10 mouse cellular contexts compared by ENCODE assay signal in genomic region chr16:4884930-4885329, GRCm38 (mm10). TPM values are rescaled to one million over a fixed set of nuclear protein-coding genes. Genes with fewer than 3 reads are reported as not detected.
DNase-seq lines count a peak whose midpoint lies in the region; ATAC-seq and TF ChIP-seq lines count a peak whose summit lies in the region.
"Had no signal": no experiment of that assay in that cellular context is flagged by ENCODE, and none has a peak within 500 bp of the region (broad histone marks: within the 10 kb centered on the region; RNA-seq: fewer than 3 reads in every experiment).

No protein-coding gene starts in this region.

- no peak overlapping the region for H3K4me2 ChIP-seq in hindbrain, embryonic 11.5 days (replicated peaks; ENCODE audit: low read depth, low read length)
- H3K4me2 ChIP-seq in forebrain, embryonic 14.5 days (ENCODE audit: low read length) = peak overlapping the region; percentile 78
- H3K4me2 ChIP-seq in liver, postnatal 0 days (ENCODE audit: low read depth, low read length) = peak overlapping the region; percentile 88; the same call in 1 of the 2 replicates

- ATAC-seq in hindbrain, embryonic 11.5 days (ENCODE audit: low FRiP score) = no peak
- no peak for ATAC-seq in G1E (ENCODE audit: extremely low read depth, insufficient number of reproducible peaks, low FRiP score, poor library complexity, severe bottlenecking)
- ATAC-seq in forebrain, embryonic 14.5 days = no peak
- ATAC-seq in liver, postnatal 0 days = no peak

- no peak for DNase-seq in hindbrain, embryonic 10.5 days (ENCODE audit: low spot score)
- DNase-seq in hindbrain, embryonic 11.5 days (ENCODE audit: low spot score) = no peak
- no peak for DNase-seq in G1E (ENCODE audit: low spot score)
- DNase-seq in forebrain, embryonic 14.5 days (ENCODE audit: low spot score) = no peak
- DNase-seq in liver, postnatal 0 days = no peak
- no peak for DNase-seq in spleen, postnatal 14 days (ENCODE audit: low spot score in 2 of 2)
- no peak for DNase-seq in adrenal gland, postnatal 4 days (ENCODE audit: low spot score in 2 of 2)
- no peak for DNase-seq in thymus, postnatal 36 days
- DNase-seq: layer of hippocampus, postnatal 36 days had no signal

- 91% methylated on average over 10 of the region's 10 CpGs for WGBS in hindbrain, embryonic 10.5 days
- 93% methylated on average over 10 of the region's 10 CpGs for WGBS in hindbrain, embryonic 11.5 days
- WGBS in forebrain, embryonic 14.5 days = 96% methylated on average over 10 of the region's 10 CpGs
- WGBS in liver, postnatal 0 days (ENCODE audit: insufficient replicate concordance) = 84% methylated on average over 10 of the region's 10 CpGs

- TF ChIP-seq CTCF in G1E (IDR thresholded peaks at IDR 0.05; ENCODE audit: low read depth, low read length) = no peak
- TF ChIP-seq CTCF in liver, postnatal 0 days (IDR thresholded peaks at IDR 0.05; ENCODE audit: low read depth) = no peak

- H3K4me1 ChIP-seq in hindbrain, embryonic 10.5 days (replicated peaks) = peaks cover 41% of the 10 kb centered on the region
- peaks cover 2% of the 10 kb centered on the region; the same call in 1 of the 2 replicates for H3K4me1 ChIP-seq in hindbrain, embryonic 11.5 days (replicated peaks; ENCODE audit: control insufficient read depth, insufficient read depth, low read length)
- H3K4me1 ChIP-seq in G1E (ENCODE audit: insufficient read depth, low read depth, low read length) = peaks cover 54% of the 10 kb centered on the region
- H3K4me1 ChIP-seq in forebrain, embryonic 14.5 days (ENCODE audit: control insufficient read depth, insufficient read depth, low read length) = peaks cover 22% of the 10 kb centered on the region
- H3K4me1 ChIP-seq in liver, postnatal 0 days (ENCODE audit: insufficient read depth) = peaks cover 49% of the 10 kb centered on the region

- peak overlapping the region; percentile 95 for H3K27ac ChIP-seq in hindbrain, embryonic 10.5 days
- no peak overlapping the region for H3K27ac ChIP-seq in hindbrain, embryonic 11.5 days (ENCODE audit: low read depth, low read length)
- 0 out of 2 replicates have a peak overlapping the region, but pooled peaks have one; percentile 53 for H3K27ac ChIP-seq in forebrain, embryonic 14.5 days (ENCODE audit: low read depth, low read length)
- no peak overlapping the region for H3K27ac ChIP-seq in liver, postnatal 0 days (ENCODE audit: low read depth)

- no peaks in the 10 kb centered on the region for H3K9me3 ChIP-seq in hindbrain, embryonic 10.5 days
- H3K9me3 ChIP-seq in hindbrain, embryonic 11.5 days (ENCODE audit: control insufficient read depth, low read length) = no peaks in the 10 kb centered on the region
- no peaks in the 10 kb centered on the region for H3K9me3 ChIP-seq in G1E (replicated peaks)
- H3K9me3 ChIP-seq in forebrain, embryonic 14.5 days (replicated peaks; ENCODE audit: control insufficient read depth, low read length) = no peaks in the 10 kb centered on the region
- no peaks in the 10 kb centered on the region for H3K9me3 ChIP-seq in liver, postnatal 0 days (ENCODE audit: low read length)

- no peak overlapping the region for H3K9ac ChIP-seq in hindbrain, embryonic 11.5 days (ENCODE audit: low read depth, low read length)
- H3K9ac ChIP-seq in forebrain, embryonic 14.5 days (ENCODE audit: low read length) = 0 out of 2 replicates have a peak overlapping the region, but pooled peaks have one; percentile 93
- no peak overlapping the region for H3K9ac ChIP-seq in liver, postnatal 0 days (replicated peaks)

- peak overlapping the region; percentile 87 for H3K4me3 ChIP-seq in hindbrain, embryonic 10.5 days
- H3K4me3 ChIP-seq in hindbrain, embryonic 11.5 days (ENCODE audit: low read depth, low read length) = no peak overlapping the region
- H3K4me3 ChIP-seq in G1E (ENCODE audit: low read depth, low read length) = peak overlapping the region; percentile 91
- H3K4me3 ChIP-seq in forebrain, embryonic 14.5 days (ENCODE audit: low read depth, low read length) = no peak overlapping the region
- no peak overlapping the region for H3K4me3 ChIP-seq in liver, postnatal 0 days (ENCODE audit: low read depth, low read length)

- no peak for TF ChIP-seq EP300 in liver, postnatal 0 days (IDR thresholded peaks at IDR 0.05; ENCODE audit: low read depth)

- no peaks in the 10 kb centered on the region for H3K27me3 ChIP-seq in hindbrain, embryonic 10.5 days (ENCODE audit: insufficient read depth, poor library complexity, severe bottlenecking)
- no peaks in the 10 kb centered on the region for H3K27me3 ChIP-seq in hindbrain, embryonic 11.5 days (ENCODE audit: control insufficient read depth, insufficient read depth, low read length)
- H3K27me3 ChIP-seq in G1E (ENCODE audit: insufficient read depth, low read length) = no peaks in the 10 kb centered on the region
- H3K27me3 ChIP-seq in forebrain, embryonic 14.5 days (replicated peaks; ENCODE audit: control insufficient read depth, insufficient read depth, low read length) = no peaks in the 10 kb centered on the region
- H3K27me3 ChIP-seq in liver, postnatal 0 days (ENCODE audit: insufficient read depth, low read length) = no peaks in the 10 kb centered on the region

- H3K36me3 ChIP-seq in hindbrain, embryonic 10.5 days = no peaks in the 10 kb centered on the region
- H3K36me3 ChIP-seq in hindbrain, embryonic 11.5 days (ENCODE audit: control insufficient read depth, insufficient read depth, low read length) = no peaks in the 10 kb centered on the region
- H3K36me3 ChIP-seq in G1E (replicated peaks) = peaks cover 15% of the 10 kb centered on the region
- no peaks in the 10 kb centered on the region for H3K36me3 ChIP-seq in forebrain, embryonic 14.5 days (ENCODE audit: control insufficient read depth, insufficient read depth, low read length)
- H3K36me3 ChIP-seq in liver, postnatal 0 days (replicated peaks; ENCODE audit: insufficient read depth, low read length) = no peaks in the 10 kb centered on the region

RNA-seq across cellular contexts. Expression of gene Mgrn1, which starts 1.1 kb away (rescaled TPM):
- polyA plus RNA-seq in hindbrain, embryonic 10.5 days (2016; fragmentation: Nextera tagmentation; extraction: Ambion mirVana) = 71.6 and 80.8 TPM in 2 replicates
- polyA plus RNA-seq in hindbrain, embryonic 11.5 days (2014; fragmentation: Nextera tagmentation; extraction: Ambion mirVana) = 61.3 and 68.8 TPM in 2 replicates
- total RNA-seq in G1E (2014; fragmentation: Nextera tagmentation) (30.4 and 32.1 TPM in 2 replicates), G1E (2017) (16.1 and 18.6 TPM in 2 replicates)
- 19.3 and 22.5 TPM in 2 replicates for polyA plus RNA-seq in G1E (2012)
- 85.3 and 93.0 TPM in 2 replicates for polyA plus RNA-seq in forebrain, embryonic 14.5 days (2014; fragmentation: Nextera tagmentation; extraction: Ambion mirVana)
- polyA plus RNA-seq in liver, postnatal 0 days (2015; fragmentation: Nextera tagmentation; extraction: Ambion mirVana) = 34.8 and 36.7 TPM in 2 replicates
- 10 to 100 TPM; 91.7 to 96.1 TPM for total RNA-seq in adrenal gland, postnatal 4 days (2021)

RNA-seq across cellular contexts. Expression of gene Ubald1, which starts 4.8 kb away (rescaled TPM):
- 33.1 and 41.3 TPM in 2 replicates for polyA plus RNA-seq in hindbrain, embryonic 10.5 days (2016; fragmentation: Nextera tagmentation; extraction: Ambion mirVana)
- polyA plus RNA-seq in hindbrain, embryonic 11.5 days (2014; fragmentation: Nextera tagmentation; extraction: Ambion mirVana) = 26.1 and 28.9 TPM in 2 replicates
- 58.9 and 70.4 TPM in 2 replicates for total RNA-seq in G1E (2014; fragmentation: Nextera tagmentation)
- total RNA-seq in G1E (2017) = 6.9 and 7.2 TPM in 2 replicates
- polyA plus RNA-seq in G1E (2012) = 189 and 228 TPM in 2 replicates
- polyA plus RNA-seq in forebrain, embryonic 14.5 days (2014; fragmentation: Nextera tagmentation; extraction: Ambion mirVana) = 37.9 and 44.4 TPM in 2 replicates
- 15.6 and 16.7 TPM in 2 replicates for polyA plus RNA-seq in liver, postnatal 0 days (2015; fragmentation: Nextera tagmentation; extraction: Ambion mirVana)
- 10 to 100 TPM; 32.7 to 36.3 TPM for total RNA-seq in adrenal gland, postnatal 4 days (2021)

RNA-seq across cellular contexts. Expression of gene 4930562C15Rik, which starts 49.7 kb away (rescaled TPM):
- 0.51 and 0.55 TPM in 2 replicates for polyA plus RNA-seq in hindbrain, embryonic 10.5 days (2016; fragmentation: Nextera tagmentation; extraction: Ambion mirVana)
- polyA plus RNA-seq in hindbrain, embryonic 11.5 days (2014; fragmentation: Nextera tagmentation; extraction: Ambion mirVana) = 0.11 and 0.17 TPM in 2 replicates
- not detected in 2 replicates for total RNA-seq in G1E (2014; fragmentation: Nextera tagmentation)
- 0.06 and 0.16 TPM in 2 replicates for total RNA-seq in G1E (2017)
- not detected in 2 replicates for polyA plus RNA-seq in G1E (2012)
- 0.14 TPM in 2 replicates for polyA plus RNA-seq in forebrain, embryonic 14.5 days (2014; fragmentation: Nextera tagmentation; extraction: Ambion mirVana)
- 0.09 TPM in 1 of 2 replicates, not detected in the other for polyA plus RNA-seq in liver, postnatal 0 days (2015; fragmentation: Nextera tagmentation; extraction: Ambion mirVana)
- total RNA-seq in adrenal gland, postnatal 4 days (2021) = under 1 TPM in 1 of 2 experiments, not detected in 1; 0.11 TPM
- total RNA-seq: layer of hippocampus, postnatal 36 days had no signal
- polyA plus RNA-seq: spleen, adult 2 months had no signal

RNA-seq across cellular contexts. Expression of gene Nudt16l1, which starts 53.6 kb away (rescaled TPM):
- polyA plus RNA-seq in hindbrain, embryonic 10.5 days (2016; fragmentation: Nextera tagmentation; extraction: Ambion mirVana) = 141 and 145 TPM in 2 replicates
- polyA plus RNA-seq in hindbrain, embryonic 11.5 days (2014; fragmentation: Nextera tagmentation; extraction: Ambion mirVana) = 131 and 138 TPM in 2 replicates
- total RNA-seq in G1E (2014; fragmentation: Nextera tagmentation) (21.7 and 23.1 TPM in 2 replicates), G1E (2017) (20.5 and 21.6 TPM in 2 replicates)
- polyA plus RNA-seq in G1E (2012) = 37.8 and 42.9 TPM in 2 replicates
- polyA plus RNA-seq in forebrain, embryonic 14.5 days (2014; fragmentation: Nextera tagmentation; extraction: Ambion mirVana) = 164 and 179 TPM in 2 replicates
- polyA plus RNA-seq in liver, postnatal 0 days (2015; fragmentation: Nextera tagmentation; extraction: Ambion mirVana) = 38.9 and 40.2 TPM in 2 replicates
- total RNA-seq in adrenal gland, postnatal 4 days (2021) = 100 to 1,000 TPM; 105 to 110 TPM

Comparison
In these comparisons a context has a peak if more than half of its experiments do, and no peak if none do; other contexts are left out.
1. H3K27ac ChIP-seq: peak in hindbrain, embryonic 10.5 days (single experiment) and forebrain, embryonic 14.5 days (single experiment); none in hindbrain, embryonic 11.5 days (single experiment) and liver, postnatal 0 days (single experiment).
2. H3K4me3 ChIP-seq: peak in hindbrain, embryonic 10.5 days (single experiment) and G1E (single experiment); none in hindbrain, embryonic 11.5 days (single experiment), forebrain, embryonic 14.5 days (single experiment) and liver, postnatal 0 days (single experiment).